Mouse (Mus musculus) neutrophil, adult 83 days (primary cell): ENCODE results near the gene Bzw2. TPM values are rescaled to one million over a fixed set of nuclear protein-coding genes. Genes with fewer than 3 reads are reported as not detected.

ENCODE experiments used
- total RNA-seq, 2 experiments: library from RNA; stranded (reverse); gene quantifications; one replicate each; pipeline ENCODE4 v1.2.4; 2023

Gene Bzw2
- 10 to 100 TPM; 14.4 to 15.4 TPM for total RNA-seq

DNA sequence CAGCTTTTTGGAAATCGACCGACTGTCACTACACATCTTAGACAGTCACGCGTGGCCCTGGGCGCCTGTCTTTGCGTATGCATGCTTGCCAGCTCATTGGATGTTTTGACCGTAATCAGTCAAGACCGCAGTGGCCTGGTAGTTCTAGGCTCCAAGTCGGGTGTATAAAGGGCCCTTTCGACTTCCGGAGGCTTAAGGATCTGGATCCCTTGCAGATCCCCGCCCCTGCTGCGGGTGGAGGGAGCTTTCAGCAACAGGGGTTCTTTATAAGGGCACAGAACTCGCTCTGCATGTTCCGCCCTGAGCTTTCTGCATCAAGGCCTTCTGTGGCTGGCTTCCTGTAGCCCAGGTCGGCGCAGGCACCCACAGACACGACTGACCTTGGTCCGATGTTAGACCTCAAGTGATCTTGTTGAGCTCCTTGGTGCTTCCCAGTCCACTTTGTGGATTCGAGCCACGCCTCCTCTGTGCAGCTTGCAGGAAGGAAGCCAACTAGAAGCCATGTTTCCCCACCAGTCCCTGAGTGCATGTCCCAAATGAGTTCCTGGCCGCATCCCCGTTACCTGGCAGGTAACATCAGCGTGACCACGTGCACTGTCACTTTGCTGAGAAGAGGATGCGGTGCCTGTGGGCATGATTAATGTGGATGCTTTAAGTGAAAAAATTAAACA, at the start of gene Bzw2:
Gene Bzw2 (minus strand): TSS at position 443 of the 671 bp plus-strand sequence.

DNA sequence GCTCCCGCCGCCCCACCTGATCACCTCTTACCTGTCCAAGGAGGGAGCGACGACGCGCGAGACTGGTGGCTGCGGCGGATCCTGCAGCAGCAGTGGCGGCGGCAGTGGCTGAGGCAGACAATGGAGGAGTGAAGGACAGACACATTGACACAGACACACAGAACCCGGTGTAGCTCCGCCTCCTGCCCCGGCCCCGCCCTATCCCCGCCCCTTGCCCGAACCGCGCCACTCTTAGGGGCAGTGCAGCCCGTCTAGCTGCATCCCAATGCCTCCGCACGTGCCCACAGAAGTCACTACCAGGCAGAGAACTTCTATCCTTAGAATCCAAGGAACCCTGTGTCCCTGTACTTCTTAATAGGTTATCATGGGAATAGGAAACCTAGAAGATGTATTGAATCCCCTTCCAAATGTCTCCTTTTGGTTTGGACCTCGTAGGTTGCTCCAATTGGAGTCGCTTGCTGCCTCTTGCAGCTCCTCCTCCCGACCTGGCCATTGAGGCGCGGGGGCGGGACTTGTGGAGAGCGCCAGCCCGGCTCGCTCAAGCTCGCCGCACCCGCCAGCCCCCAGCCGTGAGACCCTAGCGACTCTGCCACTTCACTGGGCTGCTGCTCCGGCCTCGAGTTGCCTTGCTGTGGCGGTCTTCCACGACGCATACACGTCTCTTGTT, 1.1 kb downstream of the Bzw2 start, which contains the start of gene Ankmy2:
Gene Ankmy2 (plus strand): TSS at position 478 of the 667 bp plus-strand sequence.

DNA sequence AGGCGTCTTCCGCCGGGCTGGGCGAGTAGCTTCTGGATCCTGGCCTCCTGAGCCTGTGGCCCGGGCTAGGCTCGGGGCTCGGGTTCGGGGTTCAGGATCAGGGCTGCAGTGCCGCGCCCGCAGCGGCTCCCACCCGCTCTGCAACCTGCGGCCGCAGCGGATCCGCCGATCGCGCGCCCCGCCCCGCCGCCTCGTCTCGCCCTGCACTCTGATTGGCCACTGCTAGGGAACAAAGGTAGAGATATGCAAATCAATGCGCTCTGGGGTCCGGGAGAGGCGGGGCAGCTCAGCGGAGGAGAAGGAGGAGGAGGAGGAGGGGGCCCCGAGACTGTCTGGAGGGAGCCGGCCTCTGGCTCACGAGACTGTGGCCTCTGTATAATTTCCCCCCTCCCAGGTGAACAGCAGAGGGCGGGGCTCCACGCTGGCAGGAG, 115.5 kb downstream of the Bzw2 start, which contains the start of gene Tspan13:
Gene Tspan13 (minus strand): TSS at position 153 of the 431 bp plus-strand sequence.

Other genes starting within 250 kb of the Bzw2 start
- not detected for gene Agr3, start 232.5 kb downstream of the Bzw2 start, total RNA-seq
- not detected for gene Agr2, start 165.2 kb downstream of the Bzw2 start, total RNA-seq
- gene Tspan13, start 115.6 kb downstream of the Bzw2 start, total RNA-seq: 10 to 100 TPM; 45.6 to 52.6 TPM
- 1 to 10 TPM; 5.9 to 6.5 TPM for gene Ankmy2, start 966 bp downstream of the Bzw2 start, total RNA-seq
- gene Lrrc72, start 95.3 kb upstream of the Bzw2 start, total RNA-seq: not detected
- gene Sostdc1, start 156.1 kb upstream of the Bzw2 start, total RNA-seq: not detected
- gene Ispd, start 223.4 kb upstream of the Bzw2 start, total RNA-seq: under 1 TPM; 0.33 TPM
- gene D630036H23Rik, start 224.1 kb upstream of the Bzw2 start, total RNA-seq: under 1 TPM in 1 of 2 experiments, not detected in 1; 0.44 TPM